Mouse (Mus musculus) MN1 (cell line): ENCODE measurements around the gene Tmem189.
A peak's percentile ranks its signal among the peaks of the same experiment; 100 is the strongest.
"Not testable (repeated sequence)": the region's sequence is repeated elsewhere in the genome, so short reads cannot be mapped to it uniquely, and the experiment has no call there.

Experiments
- DNase-seq: peaks from one replicate; pipeline ENCODE4 v3.0.0-alpha.2; 2016; ENCODE audit warnings: low spot score

The Tmem189 gene

DNA sequence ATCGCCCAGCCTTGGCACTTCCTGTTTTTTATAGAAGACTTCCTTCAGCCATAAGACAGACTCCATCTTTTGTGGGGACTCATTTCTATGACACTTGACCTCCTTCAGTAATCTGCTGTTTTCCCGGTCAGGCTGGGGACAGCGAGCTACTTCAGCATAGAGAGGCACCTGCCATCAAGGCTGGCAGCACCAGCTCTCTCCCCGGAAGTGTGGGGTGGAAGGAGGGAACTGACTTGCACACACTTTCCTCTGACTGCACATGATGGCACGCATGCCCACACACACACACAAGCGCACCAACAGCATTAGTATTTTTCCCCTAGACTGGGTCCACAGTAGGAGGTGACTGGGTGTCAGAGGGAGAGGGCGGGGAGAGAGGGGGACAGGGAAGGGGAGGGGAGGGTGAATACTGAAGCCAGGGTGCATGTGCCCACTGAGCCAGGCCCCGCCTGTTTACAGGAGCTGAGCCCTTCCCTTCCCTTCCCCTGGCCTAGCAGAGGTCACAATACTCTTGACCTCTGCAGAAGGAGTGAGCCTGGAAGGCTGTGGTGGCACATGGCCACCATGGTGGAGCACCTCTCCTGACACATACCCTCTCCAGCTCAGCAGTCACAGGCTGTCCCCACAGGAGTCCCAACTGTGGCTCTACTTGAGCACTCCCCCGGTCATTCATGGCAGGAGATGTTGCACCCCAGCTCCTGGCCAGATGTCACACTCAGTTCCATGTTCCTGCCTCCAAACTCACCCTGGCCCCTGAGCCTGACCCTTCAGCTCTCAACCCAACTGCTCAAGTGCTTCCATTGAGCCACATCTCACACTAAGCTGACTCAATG is 68.2 kb downstream of the Tmem189 start:
- DNase-seq: no peak

DNA sequence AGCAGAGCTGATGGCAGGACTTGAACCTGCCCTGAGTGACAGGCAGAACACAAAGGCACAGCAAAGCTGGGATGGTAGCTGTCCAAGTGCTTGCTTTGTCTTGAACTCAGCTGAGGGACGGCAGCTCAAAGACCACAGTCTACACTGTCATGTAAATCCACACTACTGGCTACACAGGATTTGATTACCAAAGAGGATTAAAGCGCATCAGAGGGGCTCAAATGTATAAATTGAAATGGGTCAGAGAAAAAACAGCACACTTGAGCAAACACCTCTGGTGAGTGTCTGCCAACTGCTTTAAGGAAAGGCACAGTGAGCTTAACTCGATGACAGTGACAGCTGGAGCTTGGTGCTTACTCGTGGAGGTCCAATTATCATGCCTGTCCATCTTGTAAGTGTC is 72.2 kb downstream of the Tmem189 start:
- DNase-seq: no peak

DNA sequence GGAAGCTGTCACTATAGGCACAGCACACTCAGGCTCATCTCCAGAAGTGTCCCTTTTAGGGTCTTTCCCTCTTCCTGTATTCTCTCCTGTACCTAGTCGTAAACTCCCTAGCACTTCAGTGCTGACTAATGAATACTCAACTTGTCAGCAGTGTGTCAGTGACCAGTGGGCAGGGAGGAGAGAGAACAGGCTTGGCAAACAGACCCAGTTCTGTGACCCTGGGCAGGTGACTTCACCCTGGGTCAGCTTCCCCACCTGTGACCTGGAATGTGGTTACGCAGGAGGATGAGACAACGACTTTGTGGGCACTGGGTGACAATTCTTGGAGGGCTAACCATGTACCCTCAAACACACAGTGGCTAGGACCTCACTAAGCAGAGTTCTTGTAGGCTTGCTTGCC is 72.6 kb downstream of the Tmem189 start:
- no peak for DNase-seq

DNA sequence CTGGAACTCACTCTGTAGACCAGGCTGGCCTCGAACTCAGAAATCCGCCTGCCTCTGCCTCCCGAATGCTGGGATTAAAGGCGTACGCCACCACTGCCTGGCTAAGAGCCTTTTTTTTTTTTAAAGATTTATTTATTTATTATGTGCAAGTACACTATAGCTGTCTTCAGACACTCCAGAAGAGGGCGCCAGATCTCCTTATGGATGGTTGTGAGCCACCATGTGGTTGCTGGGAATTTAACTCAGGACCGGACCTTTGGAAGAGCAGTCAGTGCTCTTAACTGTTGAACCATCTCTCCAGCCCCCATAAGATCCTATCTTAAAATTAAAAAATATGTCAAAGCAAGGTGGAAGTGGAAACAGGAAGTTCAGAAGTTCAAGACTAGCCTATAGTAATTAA is 76.3 kb downstream of the Tmem189 start:
- DNase-seq: not testable (repeated sequence)

DNA sequence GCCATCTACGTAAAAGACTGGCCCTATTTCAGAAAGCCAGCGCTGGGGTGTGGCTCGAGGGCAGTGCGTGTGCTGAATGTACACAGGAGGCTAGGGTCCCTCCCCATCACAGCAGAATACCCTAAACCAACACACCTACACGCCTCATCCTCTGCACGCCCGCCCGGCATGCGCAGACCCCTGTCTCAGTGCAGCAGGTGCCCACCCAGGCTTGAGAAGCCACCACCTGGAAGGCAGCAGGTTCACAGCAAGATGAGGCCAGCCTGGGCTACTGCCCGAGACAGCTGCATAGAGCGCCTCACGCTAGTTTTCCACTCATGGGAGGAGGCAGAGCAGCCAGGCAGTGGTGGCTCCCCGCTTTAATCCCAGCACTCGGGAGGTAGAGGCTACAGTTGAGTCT is 77.5 kb downstream of the Tmem189 start:
- DNase-seq: no peak

DNA sequence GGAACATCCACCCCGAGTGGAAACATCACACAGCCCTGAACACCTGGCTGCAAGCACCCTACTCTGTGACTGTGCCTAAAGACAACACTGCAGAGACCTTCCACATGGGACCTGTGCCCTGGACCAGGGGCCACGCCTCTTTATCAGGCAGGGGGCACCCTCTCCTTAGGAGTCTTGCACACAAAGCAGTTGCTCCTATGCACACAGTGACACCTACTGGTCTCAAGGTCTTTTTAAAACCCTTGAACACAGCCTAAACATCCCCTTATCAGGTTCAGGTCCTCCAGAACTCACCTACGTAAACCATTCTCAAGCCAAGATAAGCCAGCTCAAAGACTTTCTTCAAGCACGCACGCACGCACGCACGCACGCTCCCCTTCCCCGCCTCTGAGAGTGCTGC is 78.3 kb downstream of the Tmem189 start:
- DNase-seq: no peak

DNA sequence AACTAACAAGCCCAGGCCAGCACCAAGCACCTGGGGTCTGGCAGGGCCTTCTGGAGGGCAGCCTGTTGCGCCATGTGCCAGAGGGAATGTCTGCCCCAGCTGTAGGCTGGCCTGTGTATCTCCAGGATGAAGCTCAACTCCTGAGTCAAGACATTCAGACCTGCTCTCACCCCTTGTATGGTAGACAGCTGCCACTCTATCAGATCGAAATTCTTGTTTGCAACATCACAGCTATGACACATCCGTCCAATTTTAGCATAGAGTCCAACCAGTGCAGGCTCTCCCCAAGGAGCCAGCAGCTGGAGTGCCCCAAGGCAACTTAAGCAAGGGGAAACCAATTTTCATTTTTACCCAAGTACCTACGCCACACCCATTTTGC is 82.9 kb downstream of the Tmem189 start:
- no peak for DNase-seq

DNA sequence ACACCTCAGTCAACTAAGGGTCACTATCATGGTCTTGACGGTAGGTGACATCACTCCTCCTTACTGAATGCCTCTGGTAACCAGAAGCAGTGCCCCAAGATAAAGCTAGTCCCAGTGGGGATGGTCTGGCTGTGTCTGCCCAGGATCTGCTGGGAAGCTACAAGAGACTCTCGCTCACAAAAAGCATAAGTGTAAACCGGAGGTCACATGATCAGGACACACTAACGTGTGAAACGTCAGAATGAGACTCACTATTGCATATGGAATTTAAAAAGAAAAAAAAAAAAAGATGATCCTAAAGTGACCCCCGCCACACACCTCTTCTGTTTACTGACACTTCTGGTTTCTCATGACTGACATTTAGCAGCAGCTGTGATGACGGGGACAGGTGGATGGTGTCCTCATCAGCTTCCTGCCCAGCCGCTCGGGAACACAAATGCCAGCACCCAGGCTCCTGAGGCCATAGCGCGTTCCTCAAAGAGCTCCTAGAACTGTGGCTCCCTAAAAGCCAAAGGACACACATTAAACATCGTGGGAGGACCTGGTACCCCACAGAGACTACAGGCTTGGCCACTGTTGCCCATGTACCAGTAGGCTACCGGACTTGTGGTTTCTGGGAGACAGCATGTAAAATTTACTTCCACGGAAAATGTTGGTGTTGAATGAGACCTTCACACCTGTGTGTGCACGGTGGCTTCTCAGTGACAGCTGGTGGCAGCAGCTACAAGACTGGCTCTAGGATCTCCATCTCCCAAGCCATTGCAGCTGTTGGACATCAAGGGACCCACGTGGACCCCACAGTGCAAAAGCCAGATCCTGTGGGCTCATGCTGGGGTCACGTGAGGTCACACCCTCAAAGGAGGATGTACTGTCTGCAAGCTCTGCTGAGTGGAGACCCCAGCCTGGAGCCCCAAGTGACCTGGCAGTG is 83.5 kb downstream of the Tmem189 start:
- no peak for DNase-seq

DNA sequence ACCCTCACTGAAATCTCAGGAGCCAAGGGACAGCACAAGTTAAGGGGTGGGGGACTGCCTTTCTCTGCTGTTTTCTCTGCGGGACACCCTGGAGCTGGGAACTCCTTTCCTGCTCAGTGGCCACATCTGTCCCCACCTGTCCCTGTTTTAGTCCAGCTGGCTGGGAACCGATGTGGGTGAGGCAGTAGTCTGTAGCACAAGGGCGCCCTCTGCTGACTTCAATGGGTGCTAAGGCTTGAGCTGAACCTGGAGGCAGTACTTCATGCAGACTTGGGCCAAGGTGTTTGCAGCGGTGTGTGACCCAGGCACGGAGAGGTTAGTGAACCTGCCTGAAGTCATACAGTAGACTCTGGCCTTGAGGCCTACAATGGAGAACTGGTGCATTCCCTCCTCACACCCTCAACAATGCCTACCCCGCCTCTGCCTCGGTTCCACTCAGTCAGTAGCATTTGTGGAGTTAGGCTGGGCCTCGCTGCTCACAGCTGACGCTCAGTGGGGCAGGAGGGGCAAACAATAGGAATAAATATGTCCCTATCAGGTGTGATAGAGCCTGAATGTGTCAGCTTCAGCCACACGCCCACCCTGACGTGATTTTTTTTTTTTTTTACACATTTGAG is 84.3 kb downstream of the Tmem189 start:
- DNase-seq: peak; percentile 86

DNA sequence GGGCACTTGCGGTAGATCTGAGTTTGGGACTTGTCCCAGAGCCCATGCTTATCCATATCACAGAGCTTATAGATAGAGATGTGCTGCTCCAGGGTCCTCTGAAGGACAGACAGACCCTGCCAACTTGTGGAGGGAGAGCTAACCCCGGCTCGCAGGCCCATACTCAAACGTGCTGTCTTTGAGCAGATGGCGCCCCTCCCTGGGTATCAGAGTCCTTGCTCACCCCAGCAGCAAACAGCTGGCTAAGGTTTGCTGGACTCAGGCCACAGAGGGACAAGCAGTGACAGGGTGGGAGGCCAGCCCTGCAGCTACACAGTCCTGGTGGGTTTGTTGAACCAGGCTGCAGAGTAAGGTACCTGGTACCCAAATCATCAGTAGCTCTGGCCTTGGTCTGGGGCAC is 86.6 kb downstream of the Tmem189 start:
- no peak for DNase-seq

DNA sequence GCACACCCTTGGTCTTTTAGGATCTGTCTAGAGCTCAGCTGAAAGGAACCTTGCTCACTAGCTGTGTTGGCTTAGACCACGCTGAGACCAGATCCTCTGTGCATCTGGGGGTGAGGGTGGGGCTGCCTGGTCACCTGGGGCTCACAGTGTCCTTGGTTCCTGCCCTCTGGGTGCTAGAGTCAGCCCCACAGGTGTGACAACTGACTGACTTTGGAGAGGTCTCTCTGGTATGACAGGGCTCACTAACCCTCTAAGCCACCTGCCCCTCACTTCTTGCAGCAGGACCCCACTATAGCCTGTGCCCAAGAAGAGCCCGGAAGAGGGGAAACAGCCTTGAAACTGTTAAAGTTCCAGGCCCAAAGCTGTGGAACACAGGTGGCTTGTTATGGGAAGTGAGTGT is 87.3 kb downstream of the Tmem189 start:
- no peak for DNase-seq

DNA sequence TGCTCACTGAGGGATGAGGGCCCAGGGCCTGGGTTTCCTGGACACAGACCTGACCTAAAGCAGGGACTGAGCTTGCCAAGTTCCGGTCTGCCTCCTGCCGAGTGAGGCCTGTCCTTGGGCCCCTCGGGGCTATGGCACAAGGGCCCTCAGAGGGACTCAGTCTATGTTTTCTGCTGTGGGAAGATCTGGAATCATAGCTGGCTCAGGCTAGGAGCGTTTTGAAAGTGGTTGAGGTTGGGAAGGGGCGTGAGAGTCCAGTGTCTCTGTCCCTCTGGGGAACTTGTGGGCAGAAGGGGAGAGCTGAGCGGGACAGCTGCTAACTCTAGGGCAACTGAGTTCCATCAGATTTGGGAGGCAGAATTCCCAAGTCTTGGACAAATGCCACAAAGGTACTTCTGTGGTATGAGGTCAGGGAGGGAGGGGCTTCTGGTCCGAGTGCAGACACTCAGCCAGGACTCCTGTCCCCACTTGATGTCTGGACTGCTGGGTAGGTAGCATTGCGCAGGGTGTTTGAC is 89.1 kb downstream of the Tmem189 start:
- DNase-seq: peak; percentile 34

DNA sequence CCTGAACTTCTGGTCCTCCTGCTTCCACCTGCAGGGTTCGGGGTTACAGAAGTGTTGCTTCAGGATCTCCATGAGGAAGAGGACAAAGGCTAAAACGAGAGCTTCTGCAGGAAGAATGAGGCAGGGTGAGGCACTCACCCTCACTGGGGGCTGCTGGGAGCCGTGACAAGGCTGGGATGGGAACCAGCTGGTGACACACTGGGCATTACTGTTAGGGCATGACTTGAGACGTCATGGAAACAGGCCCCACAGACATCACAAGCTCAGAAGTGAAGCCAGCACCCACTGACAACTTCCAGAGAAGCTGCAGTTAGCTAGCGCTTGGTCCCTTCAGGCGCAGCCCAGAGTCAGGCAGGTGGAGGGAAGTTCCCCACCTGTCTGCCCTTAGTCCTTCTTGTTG is 89.7 kb downstream of the Tmem189 start:
- DNase-seq: no peak

DNA sequence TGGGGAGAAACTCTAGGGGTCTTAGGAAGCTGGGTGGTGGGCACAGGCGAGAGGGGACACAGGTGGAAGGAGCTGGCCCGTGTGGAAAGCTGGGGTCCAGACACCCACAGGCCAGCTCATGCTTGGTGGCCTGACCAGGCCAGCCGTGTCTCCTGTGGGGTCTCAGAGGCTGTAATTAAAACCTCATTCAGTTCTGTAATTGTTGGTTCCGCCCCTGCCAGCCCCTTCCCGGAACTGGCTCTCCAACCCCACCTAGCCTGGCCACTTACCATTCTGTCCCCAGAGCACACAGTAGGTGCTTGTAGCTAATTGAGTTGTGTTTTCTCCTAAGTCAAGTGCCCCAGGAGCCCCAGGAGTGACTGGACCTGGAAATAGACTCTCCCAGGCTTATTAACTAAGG is 90.4 kb downstream of the Tmem189 start:
- DNase-seq: no peak

DNA sequence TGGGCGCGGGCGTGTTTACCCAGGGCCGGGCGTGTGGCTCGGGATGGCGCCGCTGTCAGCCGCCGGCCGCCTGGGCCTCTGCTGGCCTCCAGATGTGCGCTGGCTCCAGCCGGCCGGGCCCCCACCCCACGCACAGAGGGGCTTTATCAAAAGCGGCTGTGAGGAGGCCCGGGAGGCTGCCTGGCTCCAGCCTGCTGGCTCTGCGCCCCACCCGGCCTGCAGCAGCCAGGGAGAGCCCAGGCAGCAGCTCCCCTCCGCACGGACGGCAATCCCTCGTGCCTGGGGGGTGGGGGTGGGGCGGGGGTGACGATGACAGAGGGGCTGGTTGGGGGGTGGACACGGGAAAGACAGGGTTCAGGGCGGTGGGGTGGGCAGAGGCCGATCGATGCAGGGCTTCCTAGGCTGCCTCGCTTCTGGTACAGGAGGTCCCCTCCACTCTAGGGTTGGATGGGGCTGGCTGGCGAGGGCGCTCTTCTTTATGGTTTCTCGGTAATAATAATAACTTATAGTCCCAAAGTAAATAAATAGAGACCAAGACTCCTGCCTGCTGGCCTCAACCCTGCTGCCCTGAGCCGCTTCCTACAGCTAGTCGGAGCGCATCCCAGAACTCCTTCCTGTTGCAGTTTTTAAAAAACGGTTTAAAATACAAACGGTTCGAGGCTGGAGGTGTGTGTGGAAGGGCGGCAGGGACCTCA is 92.0 kb downstream of the Tmem189 start:
- no peak for DNase-seq

DNA sequence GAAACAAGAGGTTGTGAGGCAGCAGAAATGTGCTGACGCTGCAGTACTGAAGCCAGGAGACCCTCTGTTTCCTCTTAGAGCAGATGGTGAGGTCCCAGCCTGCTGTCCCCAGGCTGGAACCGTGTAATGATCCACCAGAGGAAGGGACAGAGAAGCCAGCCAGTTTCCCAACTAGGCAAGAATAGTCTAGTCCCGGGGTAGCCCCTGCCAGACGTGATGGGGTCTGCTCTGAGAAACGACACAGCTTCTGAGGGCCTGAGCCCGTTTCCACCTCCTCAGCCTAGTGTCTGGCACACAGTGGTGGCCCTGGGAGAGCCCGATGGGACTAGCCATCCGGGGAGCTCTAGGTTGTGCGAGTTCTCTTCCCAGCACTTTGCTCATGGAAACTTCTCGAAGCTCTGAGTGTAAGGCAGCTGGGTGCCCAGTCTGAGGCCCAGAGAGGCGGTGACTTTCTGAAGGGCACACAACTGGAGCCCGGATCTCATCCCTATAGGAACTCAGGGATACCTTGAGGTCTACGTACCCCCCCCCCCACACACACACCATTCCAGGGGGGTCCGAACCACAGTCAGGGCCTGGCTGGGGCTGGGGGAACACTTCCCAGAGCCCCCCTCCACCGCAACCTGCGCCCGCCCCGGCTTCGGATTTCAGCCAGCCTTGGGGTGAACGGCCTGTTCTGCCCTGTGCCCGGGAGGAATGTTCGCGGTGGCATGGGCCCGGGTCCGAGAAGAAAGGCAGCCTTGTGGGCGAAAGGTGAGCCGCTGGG is 92.7 kb downstream of the Tmem189 start:
- no peak for DNase-seq

DNA sequence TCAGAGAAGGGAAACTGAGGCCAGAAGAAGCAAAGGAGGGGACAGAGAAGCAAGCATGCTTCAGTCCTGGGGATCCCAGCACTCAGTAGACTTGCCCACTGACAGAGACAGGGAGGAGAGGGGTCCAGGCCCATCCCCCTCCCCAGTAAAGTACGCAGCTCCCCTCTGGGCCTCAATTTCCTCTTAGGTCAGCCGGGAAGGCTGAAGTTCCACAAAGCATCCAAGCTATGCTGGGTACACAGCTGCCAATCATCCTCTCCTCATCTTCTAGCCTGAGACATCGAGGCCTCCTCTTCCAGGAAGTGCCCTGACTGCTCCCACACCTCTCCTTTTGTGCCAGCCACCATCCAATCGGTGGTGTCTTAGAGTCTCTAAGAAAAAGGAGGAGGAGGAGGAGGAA is 93.4 kb downstream of the Tmem189 start:
- DNase-seq: no peak

DNA sequence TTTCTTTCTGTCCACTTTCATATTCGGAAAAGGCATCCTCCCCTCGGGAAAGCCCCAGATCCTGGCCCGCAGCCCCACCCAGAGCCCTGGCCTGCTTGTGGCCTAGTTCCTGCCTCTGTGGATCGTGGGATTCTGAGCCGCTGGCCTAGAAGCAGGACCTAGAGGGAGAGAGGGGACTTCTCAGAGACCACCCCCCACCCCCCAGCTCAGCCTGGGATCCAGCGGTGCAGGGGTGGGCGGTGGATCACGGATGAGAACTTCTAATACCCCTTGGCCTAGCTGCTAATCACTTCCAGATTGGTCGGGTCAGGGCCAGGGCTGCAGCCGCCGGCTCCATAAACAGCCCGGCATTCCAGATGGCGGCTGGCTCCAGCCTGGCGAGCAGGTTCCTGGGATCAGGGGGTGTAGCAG is 93.9 kb downstream of the Tmem189 start:
- no peak for DNase-seq

DNA sequence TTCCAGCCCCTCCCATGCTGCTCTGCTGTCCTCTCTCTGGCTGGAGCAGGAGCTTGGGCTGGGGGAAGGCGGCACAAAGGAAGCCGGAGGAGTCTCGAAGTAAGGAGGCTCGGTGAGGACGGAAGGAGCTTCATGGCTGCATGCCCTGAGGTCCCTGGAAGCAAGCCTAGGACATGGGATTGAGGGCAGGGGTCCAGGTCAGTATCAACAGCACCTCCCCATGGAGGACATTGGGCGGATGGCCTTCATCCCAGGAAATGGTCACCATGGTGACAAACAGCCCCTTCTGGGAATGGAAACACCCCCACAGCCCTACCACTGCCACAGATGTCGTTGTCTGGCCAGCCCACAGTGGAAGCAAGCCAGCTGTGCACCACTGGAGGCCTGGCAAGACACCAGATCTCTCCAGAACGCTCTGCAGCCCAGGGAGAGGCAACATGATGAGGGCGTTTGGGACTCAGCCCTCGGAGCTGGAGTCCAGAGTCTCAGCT is 95.1 kb downstream of the Tmem189 start:
- DNase-seq: peak; percentile 93

DNA sequence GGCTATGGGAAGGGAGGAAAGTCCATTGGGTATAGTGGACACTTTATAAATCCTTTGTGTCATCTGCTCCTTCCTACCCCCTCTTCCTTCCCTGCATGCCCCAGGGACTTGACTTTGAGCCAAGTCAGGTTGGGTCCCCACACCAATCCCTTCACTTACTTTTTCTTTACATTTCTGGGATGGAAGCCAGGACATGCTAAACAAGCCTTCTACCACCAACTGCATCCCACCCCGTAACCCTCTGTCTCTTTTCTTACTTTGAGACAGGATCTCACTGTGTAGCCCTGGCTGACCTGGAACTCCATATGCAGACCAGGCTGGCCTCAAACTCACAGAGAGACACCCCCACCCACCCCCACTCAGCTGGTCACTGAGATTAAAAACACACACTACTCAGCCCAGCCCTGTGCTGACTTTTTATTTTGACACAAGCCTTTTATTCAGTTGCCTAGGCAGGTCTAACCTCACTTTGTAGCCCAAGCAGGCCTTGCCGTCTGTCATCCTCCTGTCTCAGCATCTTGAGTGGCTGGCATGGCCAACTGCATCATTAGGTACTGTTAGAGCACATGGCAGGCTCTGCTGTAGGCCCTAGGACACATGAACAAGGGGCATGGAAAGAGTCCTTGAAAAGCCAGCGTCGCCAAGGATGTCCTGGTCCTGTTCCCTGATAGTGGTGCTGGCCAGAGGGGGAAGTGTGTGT is 95.9 kb downstream of the Tmem189 start:
- no peak for DNase-seq
